ENCODE assay signal across 26 mouse cellular contexts in the genomic region with DNA sequence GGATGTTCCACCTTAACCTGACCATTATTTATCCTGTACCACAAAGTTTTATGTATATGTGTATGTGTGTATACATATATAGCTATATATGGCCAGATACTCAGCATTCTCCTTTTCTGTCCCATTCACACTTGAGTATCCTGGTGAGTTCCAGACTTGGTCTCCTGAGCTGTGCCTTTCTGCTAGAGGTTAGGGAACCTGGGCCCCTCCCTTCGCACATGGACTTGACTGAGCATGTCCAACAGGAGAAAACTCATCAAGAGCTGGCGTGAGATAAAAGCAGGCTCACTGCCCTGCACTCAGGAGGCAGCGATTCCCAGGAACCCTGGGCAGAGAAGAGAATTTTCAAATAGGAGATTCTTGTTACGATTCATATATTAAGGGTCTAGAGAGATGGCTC. TPM values are rescaled to one million over a fixed set of nuclear protein-coding genes. Genes with fewer than 3 reads are reported as not detected.
DNase-seq lines count a peak whose midpoint lies in the region; ATAC-seq and TF ChIP-seq lines count a peak whose summit lies in the region.
"Had no signal": no experiment of that assay in that cellular context is flagged by ENCODE, and none has a peak within 500 bp of the region (broad histone marks: within the 10 kb centered on the region; RNA-seq: fewer than 3 reads in every experiment).

No protein-coding gene starts in this region.

- intact Hi-C loops in heart, postnatal 36 days (cut with DNase I): no loop called here

- 0 out of 2 replicates have a peak, but pooled peaks have one; percentile 47 for ATAC-seq in erythroblast, adult 5-6 weeks (replicated peaks; ENCODE audit: low FRiP score, poor library complexity, severe bottlenecking)
- peak; percentile 42; the same call in 1 of the 2 replicates for ATAC-seq in liver, embryonic 12.5 days
- ATAC-seq in liver, postnatal 0 days: no peak
- no peak for ATAC-seq in forebrain, embryonic 14.5 days
- no peak for ATAC-seq in forebrain, embryonic 16.5 days
- ATAC-seq: intestine, postnatal 0 days had no signal

- TF ChIP-seq EP300 in liver, postnatal 0 days (IDR thresholded peaks at IDR 0.05; ENCODE audit: low read depth): no peak

- H3K9me3 ChIP-seq in heart, embryonic 10.5 days: no peaks in the 10 kb centered on the region
- H3K9me3 ChIP-seq in liver, embryonic 12.5 days (replicated peaks): no peaks in the 10 kb centered on the region
- no peaks in the 10 kb centered on the region for H3K9me3 ChIP-seq in liver, postnatal 0 days (ENCODE audit: low read length)
- no peaks in the 10 kb centered on the region for H3K9me3 ChIP-seq in forebrain, embryonic 14.5 days (replicated peaks; ENCODE audit: control insufficient read depth, low read length)
- H3K9me3 ChIP-seq in forebrain, embryonic 16.5 days (ENCODE audit: control insufficient read depth, low read length): no peaks in the 10 kb centered on the region
- H3K9me3 ChIP-seq: kidney, embryonic 15.5 days; midbrain, embryonic 12.5 days; neural tube, embryonic 13.5 days had no signal

- no peaks in the 10 kb centered on the region for H3K27me3 ChIP-seq in heart, embryonic 10.5 days (ENCODE audit: insufficient read depth, poor library complexity, severe bottlenecking)
- H3K27me3 ChIP-seq in liver, embryonic 12.5 days (replicated peaks): no peaks in the 10 kb centered on the region
- H3K27me3 ChIP-seq in liver, postnatal 0 days (ENCODE audit: insufficient read depth, low read length): no peaks in the 10 kb centered on the region
- H3K27me3 ChIP-seq in forebrain, embryonic 14.5 days (replicated peaks; ENCODE audit: control insufficient read depth, insufficient read depth, low read length): no peaks in the 10 kb centered on the region
- no peaks in the 10 kb centered on the region for H3K27me3 ChIP-seq in forebrain, embryonic 16.5 days (replicated peaks; ENCODE audit: control insufficient read depth, insufficient read depth, low read length)
- H3K27me3 ChIP-seq: CH12.LX; kidney, embryonic 15.5 days; midbrain, embryonic 12.5 days; neural tube, embryonic 13.5 days had no signal

- peaks cover 10% of the 10 kb centered on the region for H3K4me1 ChIP-seq in heart, embryonic 10.5 days
- peaks cover 70% of the 10 kb centered on the region for H3K4me1 ChIP-seq in liver, embryonic 12.5 days
- H3K4me1 ChIP-seq in liver, postnatal 0 days (ENCODE audit: insufficient read depth): peaks cover 25% of the 10 kb centered on the region
- peaks cover 5% of the 10 kb centered on the region; the same call in 1 of the 2 replicates for H3K4me1 ChIP-seq in forebrain, embryonic 14.5 days (ENCODE audit: control insufficient read depth, insufficient read depth, low read length)
- H3K4me1 ChIP-seq in forebrain, embryonic 16.5 days (replicated peaks; ENCODE audit: control insufficient read depth, insufficient read depth, low read length): no peaks in the 10 kb centered on the region
- H3K4me1 ChIP-seq: kidney, embryonic 15.5 days; neural tube, embryonic 13.5 days had no signal

- 0 out of 2 replicates have a peak overlapping the region, but pooled peaks have one; percentile 63 for H3K9ac ChIP-seq in liver, embryonic 12.5 days
- no peak overlapping the region for H3K9ac ChIP-seq in liver, postnatal 0 days (replicated peaks)
- H3K9ac ChIP-seq in forebrain, embryonic 14.5 days (ENCODE audit: low read length): no peak overlapping the region
- H3K9ac ChIP-seq in forebrain, embryonic 16.5 days (replicated peaks; ENCODE audit: low read depth, low read length): no peak overlapping the region
- H3K9ac ChIP-seq: hindbrain, embryonic 14.5 days; kidney, embryonic 15.5 days; midbrain, embryonic 12.5 days; neural tube, embryonic 13.5 days had no signal

- 0 out of 2 replicates have a peak overlapping the region, but pooled peaks have one; percentile 16 for H3K27ac ChIP-seq in heart, embryonic 10.5 days
- H3K27ac ChIP-seq in liver, embryonic 12.5 days: peak overlapping the region; percentile 98
- peak overlapping the region; percentile 86 for H3K27ac ChIP-seq in liver, postnatal 0 days (ENCODE audit: low read depth)
- no peak overlapping the region for H3K27ac ChIP-seq in forebrain, embryonic 14.5 days (ENCODE audit: low read depth, low read length)
- H3K27ac ChIP-seq in forebrain, embryonic 16.5 days (ENCODE audit: low read length): no peak overlapping the region
- H3K27ac ChIP-seq: hindbrain, embryonic 14.5 days; kidney, embryonic 15.5 days; layer of hippocampus, adult 2 months; midbrain, embryonic 12.5 days; neural tube, embryonic 13.5 days; stomach, postnatal 0 days had no signal

- no peak overlapping the region for H3K4me3 ChIP-seq in heart, embryonic 10.5 days
- no peak overlapping the region for H3K4me3 ChIP-seq in liver, embryonic 12.5 days
- no peak overlapping the region for H3K4me3 ChIP-seq in liver, postnatal 0 days (ENCODE audit: low read depth, low read length)
- no peak overlapping the region for H3K4me3 ChIP-seq in forebrain, embryonic 14.5 days (ENCODE audit: low read depth, low read length)
- no peak overlapping the region for H3K4me3 ChIP-seq in forebrain, embryonic 16.5 days (replicated peaks; ENCODE audit: low read length)
- H3K4me3 ChIP-seq: kidney, embryonic 15.5 days; layer of hippocampus, adult 2 months; midbrain, embryonic 12.5 days; neural tube, embryonic 13.5 days had no signal

- TF ChIP-seq CTCF in liver, postnatal 0 days (IDR thresholded peaks at IDR 0.05; ENCODE audit: low read depth): no peak

- DNase-seq in heart, embryonic 10.5 days (ENCODE audit: low spot score): no peak
- DNase-seq in heart, postnatal 36 days: no peak
- no peak for DNase-seq in liver, postnatal 0 days
- DNase-seq in forebrain, embryonic 14.5 days (ENCODE audit: low spot score): no peak
- no peak for DNase-seq in adipocyte (ENCODE audit: low spot score)
- DNase-seq: adrenal gland, postnatal 25 days; cerebellum, adult 8-10 months; cerebellum, postnatal 36 days; gastrocnemius, postnatal 14 days; kidney, postnatal 36 days; lung, postnatal 36 days; right cerebral cortex, postnatal 4 days; thymus, adult 18-20 months; thymus, postnatal 25 days had no signal

- 74% methylated on average over 4 of the region's 4 CpGs for WGBS in heart, embryonic 10.5 days
- WGBS in liver, embryonic 12.5 days (ENCODE audit: insufficient replicate concordance): 58% methylated on average over 4 of the region's 4 CpGs
- 71% methylated on average over 4 of the region's 4 CpGs for WGBS in liver, postnatal 0 days (ENCODE audit: insufficient replicate concordance)
- WGBS in forebrain, embryonic 14.5 days: 91% methylated on average over 4 of the region's 4 CpGs
- WGBS in forebrain, embryonic 16.5 days: 90% methylated on average over 4 of the region's 4 CpGs

- peaks cover 14% of the 10 kb centered on the region; the same call in 1 of the 2 replicates for H3K36me3 ChIP-seq in heart, embryonic 10.5 days
- H3K36me3 ChIP-seq in liver, embryonic 12.5 days: peaks cover 30% of the 10 kb centered on the region
- 0 out of 2 replicates have a peak, but pooled peaks cover 2% of the 10 kb centered on the region for H3K36me3 ChIP-seq in liver, postnatal 0 days (replicated peaks; ENCODE audit: insufficient read depth, low read length)
- no peaks in the 10 kb centered on the region for H3K36me3 ChIP-seq in forebrain, embryonic 14.5 days (ENCODE audit: control insufficient read depth, insufficient read depth, low read length)
- H3K36me3 ChIP-seq in forebrain, embryonic 16.5 days (ENCODE audit: control insufficient read depth, insufficient read depth): no peaks in the 10 kb centered on the region
- H3K36me3 ChIP-seq: kidney, embryonic 15.5 days; midbrain, embryonic 12.5 days; neural tube, embryonic 13.5 days had no signal

- H3K4me2 ChIP-seq in liver, embryonic 12.5 days: peak overlapping the region; percentile 60
- no peak overlapping the region for H3K4me2 ChIP-seq in liver, postnatal 0 days (ENCODE audit: low read depth, low read length)
- H3K4me2 ChIP-seq in forebrain, embryonic 14.5 days (ENCODE audit: low read length): no peak overlapping the region
- no peak overlapping the region for H3K4me2 ChIP-seq in forebrain, embryonic 16.5 days (ENCODE audit: low read length)
- H3K4me2 ChIP-seq: heart, embryonic 11.5 days; hindbrain, embryonic 14.5 days; kidney, embryonic 15.5 days; midbrain, embryonic 12.5 days; neural tube, embryonic 13.5 days had no signal

RNA-seq across cellular contexts. Expression of a gene that starts 45.6 kb away (rescaled TPM):
- polyA plus RNA-seq in heart, embryonic 10.5 days (2016; fragmentation: Nextera tagmentation; extraction: Ambion mirVana): 26.0 and 26.7 TPM in 2 replicates
- 10 to 100 TPM; 25.3 to 29.8 TPM for total RNA-seq in heart, postnatal 36 days (2021)
- total RNA-seq in erythroblast, adult 5-6 weeks (2015; ENCODE audit: low replicate concordance): 16.7 and 24.6 TPM in 2 replicates
- total RNA-seq in erythroblast, adult 5-6 weeks (2017; ENCODE audit: low replicate concordance): 5.9 and 9.4 TPM in 2 replicates
- 23.0 and 23.9 TPM in 2 replicates for polyA plus RNA-seq in liver, embryonic 12.5 days (2016; fragmentation: Nextera tagmentation; extraction: Ambion mirVana)
- polyA plus RNA-seq in liver, postnatal 0 days (2015; fragmentation: Nextera tagmentation; extraction: Ambion mirVana): 8.3 and 9.8 TPM in 2 replicates
- 8.6 and 10.2 TPM in 2 replicates for polyA plus RNA-seq in forebrain, embryonic 14.5 days (2014; fragmentation: Nextera tagmentation; extraction: Ambion mirVana)
- 12.0 and 12.5 TPM in 2 replicates for polyA plus RNA-seq in forebrain, embryonic 16.5 days (2015; fragmentation: Nextera tagmentation; extraction: Ambion mirVana)

Comparison
In these comparisons a context has a peak if more than half of its experiments do, and no peak if none do; other contexts are left out.
1. ATAC-seq: peak in erythroblast, adult 5-6 weeks (single experiment) and liver, embryonic 12.5 days (single experiment); none in liver, postnatal 0 days (single experiment), forebrain, embryonic 14.5 days (single experiment) and forebrain, embryonic 16.5 days (single experiment).
2. H3K27ac ChIP-seq: peak in heart, embryonic 10.5 days (single experiment), liver, embryonic 12.5 days (single experiment) and liver, postnatal 0 days (single experiment); none in forebrain, embryonic 14.5 days (single experiment) and forebrain, embryonic 16.5 days (single experiment).